Mouse (Mus musculus) liver, embryonic 14.5 days (tissue): Measurements from ENCODE around the gene Car6.

Experiments
- CTCF ChIP-seq: IDR thresholded peaks from 2 replicates; pipeline ENCODE4 v1.5.1; 2016; ENCODE audit warnings: antibody characterized with exemption, low read depth, control low read depth
- EP300 ChIP-seq: IDR thresholded peaks from 2 replicates; pipeline ENCODE4 v1.6.1; 2016; ENCODE audit warnings: antibody characterized with exemption, low read depth

DNA sequence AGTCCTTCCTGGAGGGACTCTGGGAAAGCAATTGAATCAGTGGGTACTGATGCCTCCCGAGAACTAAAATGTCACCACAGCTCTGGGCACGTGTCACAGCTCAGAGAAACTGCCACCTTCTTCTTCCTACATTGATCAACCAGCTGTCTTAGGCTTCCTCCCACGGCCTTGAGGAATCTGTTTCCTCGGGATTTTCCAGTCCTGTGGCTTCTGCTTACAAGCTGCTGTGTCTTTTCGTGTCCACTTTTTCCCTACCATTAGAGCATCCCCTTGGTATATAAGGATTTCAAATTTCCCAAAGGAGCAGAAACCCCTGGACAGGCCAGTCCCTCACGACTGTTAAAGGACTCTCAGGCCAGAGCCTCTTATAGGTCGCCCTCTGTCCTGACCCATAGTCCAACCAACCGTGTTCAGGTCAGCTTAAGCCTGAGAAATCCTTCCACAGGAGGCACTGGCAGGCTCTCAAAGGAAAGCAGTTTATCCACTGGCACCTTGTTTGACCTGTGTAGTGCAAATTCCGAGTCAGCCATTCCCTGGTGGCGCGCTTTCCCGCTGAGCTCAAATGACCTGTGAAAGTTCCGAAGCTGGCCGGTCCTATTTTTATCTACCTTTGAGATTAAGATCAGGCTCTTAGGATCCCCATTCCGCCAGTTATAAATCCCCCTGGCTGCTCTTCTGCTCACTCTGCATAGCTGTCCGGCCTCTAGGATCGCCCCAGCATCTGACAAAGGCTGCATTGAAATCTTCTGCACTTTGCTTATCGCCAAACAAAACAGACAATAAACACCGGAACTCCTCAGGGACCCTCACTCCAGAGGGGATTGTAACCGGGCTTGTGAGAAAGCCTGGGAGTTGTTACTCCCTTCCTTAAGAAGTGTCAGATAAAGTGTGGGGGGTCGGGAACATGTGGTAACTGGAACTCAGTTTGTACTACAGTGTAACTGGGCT, 29.6 kb upstream of the Car6 start:
- TF ChIP-seq CTCF (no peak), EP300 (no peak)
